Mouse (Mus musculus) 3T3-L1 (cell line): ENCODE measurements around the gene Lsamp.

Experiments
- DNase-seq: peaks from one replicate; pipeline ENCODE4 v3.0.0-alpha.2; 2015; ENCODE audit warnings: low read depth, low spot score

Lsamp gene

DNA sequence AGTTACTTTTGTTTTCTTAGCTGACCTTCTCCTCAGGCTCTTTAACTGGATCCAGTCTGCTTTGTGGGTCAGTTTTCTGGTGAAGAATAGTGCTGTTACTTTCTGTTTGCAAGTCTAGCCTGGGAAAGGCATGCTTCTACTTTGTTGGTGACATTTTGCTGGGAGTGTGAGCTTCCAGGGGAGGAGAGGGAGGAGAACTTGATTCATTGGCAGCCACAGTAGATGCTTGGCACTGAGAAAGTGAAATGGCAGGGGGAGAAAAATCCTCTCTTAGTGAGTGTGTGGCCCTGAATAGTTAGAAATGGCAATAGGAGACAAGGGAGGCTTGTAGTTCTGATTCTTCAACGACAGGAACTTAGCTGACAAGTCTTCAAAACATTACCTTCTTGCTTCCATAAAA, 1551.6 kb downstream of the Lsamp start:
- no peak for DNase-seq

DNA sequence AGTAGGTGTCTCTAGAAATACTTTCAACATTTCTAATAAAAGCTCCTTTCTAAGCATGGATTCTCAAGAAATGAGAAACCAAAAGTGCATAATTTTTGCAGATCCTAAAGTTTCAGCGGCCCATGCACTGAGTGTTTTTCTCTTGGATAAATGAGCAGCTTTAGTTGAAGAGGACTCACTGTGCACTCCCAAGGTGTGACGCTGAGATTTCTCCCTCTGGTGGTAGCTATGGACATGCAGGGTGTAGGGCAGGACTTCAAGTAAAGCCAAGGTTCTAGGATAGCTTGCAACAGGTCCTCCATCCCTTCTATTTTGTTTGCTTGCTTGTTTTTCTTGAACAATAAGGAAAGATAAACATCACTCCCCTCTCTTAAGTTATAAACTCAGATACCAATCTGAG, 1558.5 kb downstream of the Lsamp start:
- DNase-seq = no peak

DNA sequence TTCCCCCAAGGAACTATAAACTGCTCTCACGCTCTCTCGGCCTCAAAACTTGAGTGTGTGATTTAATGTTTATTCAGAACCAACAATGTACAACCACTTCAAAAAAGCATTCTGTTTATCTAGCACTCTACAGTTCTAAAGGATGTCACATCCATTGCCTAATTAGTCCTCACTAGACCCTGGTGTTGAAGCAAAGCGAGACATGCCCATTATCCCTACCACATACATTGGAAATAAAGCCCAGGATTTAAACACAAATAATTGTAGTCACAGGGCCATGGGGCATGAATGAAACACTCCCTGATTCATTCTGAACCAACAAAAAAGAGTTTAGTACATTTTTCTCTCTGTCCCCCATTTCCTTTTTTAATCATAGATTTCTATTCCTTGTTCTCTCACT, 1567.0 kb downstream of the Lsamp start:
- DNase-seq = no peak

DNA sequence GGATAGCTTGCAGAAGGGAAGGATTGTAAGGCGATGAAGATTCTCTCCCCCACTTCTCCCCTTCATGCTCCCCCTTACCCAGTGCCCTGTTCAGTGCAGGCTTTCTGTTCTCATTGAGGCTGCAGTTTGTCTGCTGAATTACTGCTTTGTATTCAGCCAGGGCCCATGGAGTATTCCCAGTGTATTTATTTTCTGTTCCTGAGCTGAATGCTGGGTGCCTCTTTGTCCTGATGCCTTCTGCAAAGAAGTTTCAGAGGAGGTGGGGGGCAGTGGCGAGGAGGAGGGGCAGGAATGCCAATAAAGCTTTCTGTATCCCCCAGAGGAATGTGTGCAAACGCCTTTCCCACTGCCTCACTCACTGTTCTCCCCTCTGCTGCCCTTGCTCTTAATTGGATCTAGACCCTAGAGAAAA, 1567.7 kb downstream of the Lsamp start:
- no peak for DNase-seq

DNA sequence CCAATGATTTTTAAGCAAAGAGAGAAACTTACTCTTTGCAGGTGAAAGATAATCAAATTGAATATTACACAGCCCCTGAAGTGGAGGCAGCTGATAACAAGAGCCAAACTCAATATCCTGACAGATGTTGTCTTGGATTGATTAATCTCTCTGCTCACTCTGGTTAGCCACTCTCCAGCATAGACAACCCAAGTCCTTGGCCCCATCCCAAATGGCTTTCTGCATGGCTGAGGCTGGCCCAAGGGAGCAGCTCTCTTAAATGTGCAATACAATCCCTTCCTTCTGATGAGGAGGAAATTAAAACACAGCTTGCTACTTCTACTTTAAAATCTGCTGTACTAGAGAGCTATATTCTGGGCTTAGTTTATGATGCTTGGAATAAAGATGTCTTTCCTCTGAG, 1572.9 kb downstream of the Lsamp start:
- DNase-seq = no peak

DNA sequence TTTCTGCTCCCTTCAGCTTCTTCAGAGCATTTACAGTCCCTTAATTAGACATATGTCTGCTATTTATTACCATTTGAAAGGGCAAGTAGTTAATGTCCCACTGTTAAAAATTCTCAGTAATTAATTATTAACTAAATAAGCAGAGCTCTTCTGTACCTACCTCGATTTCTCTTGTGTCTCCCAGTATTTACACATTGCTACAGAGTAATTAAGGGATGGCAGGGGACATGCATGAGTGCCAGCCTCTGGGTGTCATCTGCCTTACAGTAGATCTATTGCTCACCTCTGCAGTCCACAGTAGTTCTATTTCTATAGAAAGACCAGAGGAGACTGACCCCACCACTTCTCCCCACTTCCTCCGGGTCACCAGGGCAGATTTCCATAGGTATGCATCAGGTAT, 1581.1 kb downstream of the Lsamp start:
- DNase-seq = no peak

DNA sequence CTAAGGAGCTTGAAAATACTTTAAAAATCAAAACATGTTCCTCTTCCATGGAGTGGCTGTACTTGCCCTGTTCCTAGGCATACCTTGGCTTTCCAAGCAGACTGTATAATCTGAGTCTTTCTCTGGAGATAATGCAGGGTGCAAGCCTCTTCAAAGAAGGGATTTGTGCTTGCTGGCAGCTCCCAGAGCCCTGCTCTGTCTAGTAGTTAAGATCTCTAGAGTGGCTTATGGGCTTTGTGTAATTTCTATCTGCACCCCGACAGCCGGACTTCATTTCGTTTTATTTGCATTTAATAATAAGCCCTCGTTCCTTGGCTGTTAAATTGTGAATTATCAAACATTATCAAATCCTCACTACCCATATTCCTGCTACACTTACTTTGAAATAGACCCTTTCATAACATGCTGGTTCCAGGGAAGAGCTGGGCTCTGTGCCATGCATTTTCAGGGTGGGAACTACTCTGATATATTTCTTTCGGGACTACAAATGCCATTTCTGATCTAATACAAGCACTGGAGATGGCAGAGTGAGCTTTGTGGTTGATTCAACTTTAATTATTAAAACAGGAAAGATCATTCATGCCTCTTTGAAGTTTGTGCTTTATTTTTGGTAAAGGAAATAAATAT, 1604.6 kb downstream of the Lsamp start:
- no peak for DNase-seq

DNA sequence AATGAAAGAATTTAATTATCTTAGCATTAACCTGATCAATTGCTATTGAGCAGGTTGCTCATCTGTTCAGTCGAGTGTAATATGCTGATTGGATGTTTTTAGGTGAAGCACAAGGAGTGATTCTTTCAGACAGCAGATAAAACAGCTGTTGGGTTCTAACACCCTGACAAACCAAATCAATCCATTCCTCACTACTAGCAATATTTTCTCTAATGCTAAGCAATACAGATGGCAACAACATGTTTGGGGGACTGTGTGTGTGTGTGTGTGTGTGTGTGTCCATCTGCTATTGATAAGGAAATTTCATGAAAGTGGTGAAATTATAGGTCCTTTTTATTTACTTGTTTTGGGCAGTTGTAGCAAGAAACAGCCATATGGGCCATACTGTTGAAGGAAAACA, 1628.1 kb downstream of the Lsamp start:
- no peak for DNase-seq

DNA sequence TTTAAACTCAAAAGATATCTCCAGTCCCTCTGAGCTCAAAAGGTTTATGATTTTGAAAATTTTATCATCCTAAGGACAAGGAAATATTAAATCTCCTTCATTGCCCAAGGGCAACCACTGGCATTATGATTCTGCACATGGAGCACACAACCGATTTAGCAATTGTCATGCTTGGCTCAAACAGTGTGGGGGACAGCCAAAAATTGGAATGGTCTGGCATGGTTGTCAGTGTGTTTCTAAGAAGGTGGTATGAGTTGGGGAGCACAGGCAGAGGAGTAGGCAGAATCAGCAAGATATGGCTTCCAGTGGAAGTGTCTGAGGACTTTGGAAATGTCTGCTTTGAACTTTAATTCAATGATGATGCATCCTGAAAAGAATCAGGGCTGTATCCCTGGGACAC, 1639.7 kb downstream of the Lsamp start:
- DNase-seq = no peak

DNA sequence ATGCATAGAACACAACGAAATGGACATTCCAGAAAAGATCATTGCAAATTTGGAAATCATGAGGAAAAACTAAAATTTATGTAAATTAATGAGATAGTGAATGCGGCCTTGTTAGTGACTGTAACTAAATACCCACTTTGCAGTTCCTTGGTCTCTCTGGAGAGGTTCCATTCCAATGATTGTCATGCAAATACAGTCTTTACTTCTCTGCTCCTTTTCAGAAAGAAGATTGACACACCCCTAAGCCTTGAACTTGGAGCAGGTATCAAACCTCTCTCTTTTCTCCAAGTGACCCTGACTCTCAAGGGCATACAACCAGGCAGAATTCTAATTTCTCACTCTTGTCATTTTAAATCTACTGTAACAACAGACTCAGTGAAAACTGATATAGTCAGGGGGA, 1649.7 kb downstream of the Lsamp start:
- no peak for DNase-seq

DNA sequence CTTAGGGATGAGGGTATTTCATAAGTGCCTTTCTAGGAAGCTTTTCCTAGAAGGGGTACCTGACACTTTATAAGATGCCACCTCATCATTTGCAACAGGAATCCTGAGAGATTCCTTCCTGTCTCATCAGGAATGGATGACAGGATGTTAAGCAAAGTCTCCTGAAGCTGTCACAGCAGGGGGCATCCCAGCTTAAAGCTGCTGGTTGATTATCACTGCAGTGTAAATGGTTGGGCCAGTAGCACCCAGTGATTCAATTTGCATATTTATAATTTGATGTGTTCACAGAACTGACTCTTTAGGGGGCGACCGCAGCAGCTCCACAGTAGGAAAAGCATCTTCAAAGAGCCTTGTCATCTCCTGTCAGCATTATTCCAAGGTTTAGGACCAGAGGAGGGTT, 1656.7 kb downstream of the Lsamp start:
- no peak for DNase-seq

DNA sequence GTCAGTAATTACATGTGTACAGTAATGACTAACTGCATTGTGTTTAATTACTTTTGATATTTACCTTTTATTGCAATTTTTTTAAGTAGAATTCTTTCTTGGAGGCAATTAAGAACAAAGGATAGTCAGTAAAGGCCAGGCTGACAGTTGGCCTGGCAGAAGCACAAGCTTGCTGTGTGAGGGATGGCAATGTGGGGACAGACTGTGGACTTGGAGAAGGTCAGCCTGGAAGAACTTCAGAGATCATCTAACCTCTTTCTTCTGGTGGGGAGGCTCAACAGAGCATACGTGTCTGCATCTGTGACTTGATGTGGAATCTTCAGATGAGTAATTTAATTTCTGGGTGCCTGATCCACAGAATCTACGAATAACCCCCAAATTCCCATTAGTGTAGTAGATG, 1669.1 kb downstream of the Lsamp start:
- DNase-seq = no peak

DNA sequence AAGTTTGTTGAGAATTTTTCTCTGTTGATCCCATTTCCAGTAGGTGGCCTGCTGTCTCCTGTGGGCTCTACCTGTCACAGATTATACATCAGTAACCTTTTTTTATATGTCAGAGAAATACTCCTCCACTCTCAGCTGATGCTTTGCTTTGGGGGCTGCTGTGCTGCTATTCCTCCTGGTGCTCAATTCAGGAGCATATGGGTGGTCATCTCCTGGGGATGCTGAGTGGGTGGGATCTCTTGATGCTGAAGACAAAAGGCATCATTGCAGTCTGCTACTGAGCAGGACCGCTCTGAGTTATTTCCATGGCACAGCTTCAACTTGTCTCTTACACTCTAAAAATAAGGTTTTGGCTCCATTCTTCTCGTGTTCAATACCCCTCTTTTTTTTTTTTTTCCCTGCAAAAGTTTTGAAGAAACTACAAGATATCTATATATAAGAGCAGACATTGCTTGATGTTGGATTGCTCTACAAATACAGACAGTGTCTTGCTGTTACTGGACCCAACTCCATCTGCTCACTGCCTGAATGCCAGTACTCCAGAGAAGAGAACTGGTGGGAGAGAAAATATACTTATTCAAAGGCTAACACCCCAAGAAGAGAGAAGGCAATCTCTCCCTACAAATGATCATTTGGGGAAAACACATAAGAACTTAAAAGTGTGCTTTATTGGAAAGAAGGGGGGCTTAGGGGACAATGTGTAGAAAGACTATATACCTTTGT, 1690.3 kb downstream of the Lsamp start:
- no peak for DNase-seq

DNA sequence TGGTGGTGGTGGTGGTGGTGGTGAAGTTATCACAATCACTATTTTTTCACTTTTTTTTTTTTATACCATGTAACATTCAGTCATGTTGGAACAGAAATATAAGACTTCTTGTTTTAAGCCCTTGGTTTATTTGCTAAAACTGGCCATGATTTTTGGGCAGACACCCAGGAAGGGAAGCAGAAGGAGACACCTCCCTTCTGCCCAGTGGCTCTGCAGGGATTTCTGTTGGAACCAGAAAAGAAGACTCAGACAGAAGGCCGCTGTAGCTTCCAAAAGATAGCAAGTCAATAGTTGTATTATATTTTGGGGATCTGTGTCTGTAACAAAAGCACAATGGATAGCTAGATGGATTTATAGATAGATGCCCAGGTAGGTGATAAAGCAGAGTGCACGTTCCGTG, 1691.6 kb downstream of the Lsamp start:
- no peak for DNase-seq

DNA sequence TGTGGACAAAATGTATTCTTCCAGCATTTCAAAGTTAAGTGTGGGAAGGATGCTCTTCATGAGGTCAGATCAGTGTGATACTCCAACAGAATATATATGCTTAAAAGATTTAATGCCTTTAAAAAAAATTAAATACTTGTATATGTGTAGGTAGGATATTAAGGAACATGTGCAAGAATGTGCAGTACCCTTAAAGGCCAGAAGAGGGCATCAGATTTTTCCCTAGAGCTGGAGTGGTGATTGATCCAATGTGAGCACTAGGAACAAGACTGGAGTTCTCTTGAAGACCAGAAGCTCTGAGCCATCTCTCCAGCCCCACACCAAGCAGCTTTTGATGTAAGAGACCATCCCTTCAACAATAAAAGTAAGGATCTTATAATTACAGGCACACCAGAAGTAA, 1708.3 kb downstream of the Lsamp start:
- peak; percentile 48 for DNase-seq

DNA sequence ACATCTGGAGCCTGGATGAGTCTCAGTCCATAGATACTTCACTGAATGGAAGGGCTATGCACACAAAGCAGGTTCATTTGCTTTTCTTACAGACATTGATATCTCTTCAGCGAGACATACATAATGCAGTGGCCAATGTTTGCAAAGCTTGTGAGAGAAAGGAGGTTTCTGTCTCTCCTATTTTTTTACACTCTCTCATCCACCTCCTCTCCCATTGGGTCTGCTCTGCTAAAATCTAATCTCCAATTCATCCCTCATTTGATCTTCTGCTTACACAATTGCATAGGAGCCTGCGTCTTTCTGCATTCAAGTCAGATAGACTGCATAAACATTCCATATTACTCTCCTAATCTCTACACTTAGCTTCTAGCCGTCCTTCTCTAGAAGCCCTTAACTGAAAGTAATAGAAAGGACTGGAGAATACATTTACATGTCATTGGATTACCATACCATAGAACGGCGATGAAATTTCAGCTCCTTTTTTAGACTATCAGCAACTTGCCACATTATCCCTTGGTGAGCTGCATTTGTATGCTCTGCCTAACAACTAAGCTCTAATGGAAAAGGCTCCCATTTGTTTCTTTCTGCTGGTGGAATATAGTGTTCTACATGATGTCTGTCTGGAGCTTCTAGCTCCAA, 1717.7 kb downstream of the Lsamp start:
- no peak for DNase-seq

DNA sequence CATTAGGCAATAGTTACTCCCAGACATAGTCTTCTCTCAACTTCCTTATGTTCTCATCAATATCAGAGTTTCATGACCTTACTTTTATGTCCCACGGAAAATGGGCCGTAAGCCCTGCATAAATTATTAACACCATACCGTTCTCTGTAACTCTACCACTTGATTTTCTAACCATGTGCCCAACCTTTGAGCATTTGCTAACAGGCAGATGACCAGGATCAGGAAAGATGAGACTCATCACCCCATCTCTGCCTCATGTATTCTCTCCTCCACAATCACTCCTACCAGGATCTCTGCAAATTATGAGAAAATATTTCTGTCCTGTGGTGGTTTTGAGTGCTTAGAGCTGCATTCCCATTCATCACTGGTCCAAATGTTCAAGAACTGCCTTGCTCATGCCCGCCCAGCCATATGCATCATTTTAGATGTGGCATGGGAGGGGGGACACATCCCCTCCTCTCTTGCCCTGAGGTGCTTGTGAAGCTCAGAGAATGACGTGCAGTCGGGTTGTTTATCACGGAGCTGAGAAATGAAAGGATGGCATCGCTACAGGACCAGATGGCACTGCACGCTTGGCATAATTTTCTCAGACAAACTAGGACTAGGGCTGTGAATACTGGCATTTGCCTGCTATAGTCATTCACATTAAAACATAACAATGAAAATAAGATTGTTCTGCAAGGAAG, 1744.9 kb downstream of the Lsamp start:
- no peak for DNase-seq

DNA sequence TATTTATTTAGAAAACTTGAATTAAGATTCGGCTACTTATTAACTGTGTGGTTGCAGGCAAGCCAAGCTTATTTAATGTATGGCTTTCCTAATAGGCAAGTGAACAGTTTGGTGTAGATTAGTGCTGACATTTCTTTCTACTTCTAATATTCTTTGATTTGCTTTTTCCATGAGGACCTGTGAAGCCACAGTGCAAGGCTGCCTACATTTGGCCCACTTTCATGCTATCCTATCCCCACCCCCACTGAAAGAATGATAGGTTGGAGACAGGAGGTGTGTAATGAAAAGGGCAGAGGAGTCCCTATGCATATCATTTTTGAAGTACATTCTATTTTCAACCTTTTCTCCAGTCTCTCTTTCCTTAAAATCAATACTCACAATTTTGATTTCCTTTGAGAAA, 1745.8 kb downstream of the Lsamp start:
- DNase-seq = no peak

DNA sequence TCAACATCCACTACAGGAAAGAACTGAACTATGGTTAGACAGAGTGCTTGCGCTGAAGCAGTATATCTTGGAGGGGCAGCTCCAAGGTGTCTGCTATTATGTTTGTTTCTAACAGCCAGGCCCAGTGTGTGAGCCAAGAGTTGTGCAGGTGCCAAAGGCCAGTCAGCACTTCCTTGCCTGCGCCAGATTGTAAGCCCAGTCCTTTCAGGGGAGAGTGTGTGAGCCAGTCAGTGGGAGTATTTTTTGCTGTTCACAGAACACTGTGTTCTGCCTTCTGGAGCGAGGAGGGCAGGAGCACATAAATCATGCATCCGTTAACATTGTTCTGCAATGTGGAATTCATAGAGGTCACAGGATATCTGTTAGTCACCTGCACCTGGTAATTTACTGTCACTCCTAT, 1760.9 kb downstream of the Lsamp start:
- DNase-seq = no peak

DNA sequence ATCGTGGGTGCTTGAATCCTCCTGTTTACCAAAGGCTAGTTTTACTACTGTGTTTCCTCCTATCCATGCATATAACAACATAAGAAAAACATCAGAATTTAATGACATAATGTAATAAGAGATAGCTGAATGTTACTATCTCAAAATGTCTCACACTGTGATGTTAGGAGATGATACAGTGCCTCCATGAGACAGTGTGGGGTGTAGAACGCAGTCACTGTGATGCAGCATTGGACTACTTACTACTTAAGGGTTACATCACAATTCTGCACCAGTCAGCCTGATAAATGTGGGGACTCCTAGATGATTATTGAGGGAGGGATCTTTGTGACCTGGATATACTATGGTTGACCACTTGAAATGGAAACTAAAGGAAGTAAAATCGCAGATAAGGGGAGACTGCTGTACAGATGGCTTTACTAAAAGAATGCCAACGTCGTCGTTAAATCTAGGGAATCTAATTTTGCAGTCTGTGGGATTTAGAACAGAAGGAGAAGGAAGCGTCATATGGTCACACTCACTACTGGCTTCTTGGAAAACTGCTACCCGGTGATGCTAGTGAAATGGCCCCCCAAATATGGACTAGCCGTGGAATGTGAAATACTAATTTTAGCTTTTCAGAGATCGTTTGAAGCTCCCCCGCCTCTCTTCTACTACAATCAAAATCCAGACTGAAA, 1762.2 kb downstream of the Lsamp start:
- no peak for DNase-seq

DNA sequence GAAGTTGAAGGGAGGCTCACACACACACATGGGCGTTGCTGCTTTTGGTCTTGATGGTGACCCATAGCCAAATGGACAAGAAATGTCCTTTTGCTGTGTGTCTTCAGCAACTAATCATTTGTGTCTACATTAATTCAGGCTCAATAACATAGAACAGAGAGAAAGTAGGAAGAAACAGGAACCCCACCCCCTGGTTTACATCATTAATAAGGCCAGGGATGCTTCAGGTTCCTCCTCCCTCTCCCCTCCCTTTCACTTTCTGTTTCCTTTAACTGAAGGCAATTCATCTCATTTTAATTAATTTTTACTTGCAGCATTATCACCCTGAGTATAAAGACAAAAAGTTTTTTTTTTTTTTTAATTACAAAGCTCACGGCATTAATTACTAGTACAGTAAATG, 1763.7 kb downstream of the Lsamp start:
- DNase-seq = no peak

DNA sequence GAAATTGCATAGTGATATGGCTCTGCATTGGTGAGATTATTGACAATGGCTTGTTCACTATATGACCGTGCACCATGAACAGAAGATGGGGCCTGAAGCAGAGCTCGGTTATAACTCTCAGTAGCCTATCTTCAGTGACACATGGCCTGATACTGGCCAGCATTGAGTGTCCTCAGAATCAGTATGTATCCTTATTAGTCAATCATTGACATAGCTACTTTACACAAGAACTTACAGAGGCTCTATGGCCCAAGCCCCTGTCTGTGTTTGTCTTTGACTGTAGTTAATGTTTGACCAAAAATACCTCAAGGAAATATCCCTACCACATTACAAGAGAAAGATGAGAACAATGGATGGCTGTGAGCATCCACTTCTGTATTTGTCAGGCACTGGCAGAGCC, 1764.6 kb downstream of the Lsamp start:
- no peak for DNase-seq
